Mouse (Mus musculus): Measurements from ENCODE around the gene Ssh2. TPM values are rescaled to one million over a fixed set of nuclear protein-coding genes. Genes with fewer than 3 reads are reported as not detected.

Gene Ssh2
- total RNA-seq (2015; ENCODE audit: low replicate concordance) = 10.8 and 16.7 TPM in 2 replicates
- 10.9 and 20.6 TPM in 2 replicates for total RNA-seq (2017; ENCODE audit: low replicate concordance)

DNA sequence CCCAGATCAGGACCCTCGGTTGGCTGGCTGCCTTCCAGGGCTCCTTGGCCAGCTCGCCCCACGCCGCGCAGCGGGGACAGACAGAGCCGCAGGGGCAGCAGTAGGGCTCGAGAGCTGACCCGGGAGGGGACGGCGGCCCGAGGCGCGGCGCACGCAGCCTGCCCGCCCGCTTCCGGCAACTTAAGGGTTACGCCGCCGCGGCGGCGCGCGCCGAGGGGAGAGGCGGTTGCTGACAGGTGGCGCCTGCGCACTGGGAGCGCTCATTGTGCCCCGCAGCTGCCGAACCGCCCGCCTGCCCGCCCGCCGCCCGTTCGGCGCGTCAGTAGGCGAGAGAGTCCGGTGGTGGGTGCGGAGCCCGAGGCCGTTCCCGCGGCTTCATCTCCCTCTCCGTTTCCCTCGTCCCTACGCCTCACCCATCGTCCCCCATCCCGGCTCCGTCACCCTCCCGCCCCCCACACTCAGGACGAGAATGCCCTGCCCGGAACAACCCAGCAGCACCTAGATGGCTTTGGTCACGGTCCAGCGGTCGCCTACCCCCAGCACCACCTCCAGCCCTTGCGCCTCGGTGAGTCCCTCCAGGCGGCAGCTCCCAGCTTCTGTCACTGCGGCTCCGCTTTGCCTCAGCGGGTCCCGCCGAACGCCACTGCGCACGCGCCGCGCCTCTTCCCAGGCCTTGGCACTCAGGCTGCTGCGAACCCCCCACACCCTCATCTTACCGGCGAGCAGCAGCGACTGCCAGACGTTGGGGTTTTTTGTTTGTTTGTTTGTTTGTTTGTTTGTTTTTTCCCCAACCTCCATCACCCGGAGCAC is at the start of gene Ssh2:
Gene Ssh2, plus strand, starts transcription at position 337 of the 810 bp plus-strand sequence.
- peak; percentile 88 for ATAC-seq (replicated peaks; ENCODE audit: low FRiP score, poor library complexity, severe bottlenecking)

DNA sequence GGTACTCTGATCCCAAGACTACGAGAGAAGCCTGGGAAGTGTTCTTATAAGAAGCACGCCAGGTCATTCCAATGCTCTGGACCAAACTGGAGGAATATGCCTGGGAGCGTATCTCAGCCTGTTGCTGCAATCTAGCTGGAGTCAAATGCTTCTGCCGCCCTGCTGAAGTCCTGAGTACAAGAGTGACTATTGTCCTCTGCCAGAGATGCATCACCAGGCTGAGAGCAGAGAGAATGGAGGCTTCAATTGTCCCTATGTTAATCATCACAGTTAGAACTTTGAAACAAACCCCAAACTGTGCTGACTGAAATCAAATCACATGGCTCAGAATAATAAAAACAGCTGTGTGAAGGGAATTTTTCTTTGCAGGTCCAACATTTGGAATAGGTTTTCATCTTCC is 42.4 kb upstream of the Ssh2 start:
- ATAC-seq (replicated peaks; ENCODE audit: low FRiP score, poor library complexity, severe bottlenecking) = no peak

DNA sequence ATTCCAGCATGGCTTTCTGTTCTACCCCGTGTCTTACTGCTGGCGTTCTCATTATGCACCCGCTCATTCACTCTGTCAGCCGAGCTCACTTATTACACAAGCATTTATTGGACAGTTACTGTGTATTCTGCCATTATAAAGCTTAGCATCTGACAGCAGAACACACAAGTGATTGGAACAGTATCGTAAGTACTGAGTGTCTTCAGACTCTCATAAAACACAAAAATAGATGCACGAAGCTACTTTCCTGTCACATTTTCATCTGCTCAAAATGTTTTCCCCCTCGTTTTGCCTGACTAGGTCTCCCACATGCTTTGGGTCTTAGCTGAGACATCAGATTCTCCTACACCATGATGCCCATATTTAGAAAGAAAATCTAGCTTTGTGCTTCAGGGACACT is 41.6 kb upstream of the Ssh2 start:
- ATAC-seq (replicated peaks; ENCODE audit: low FRiP score, poor library complexity, severe bottlenecking) = no peak

- no peak for ATAC-seq (replicated peaks; ENCODE audit: low FRiP score, poor library complexity, severe bottlenecking)
Observed at GRCm38 (mm10) chr11:77179771-77180170, 36.3 kb upstream of the Ssh2 start.

DNA sequence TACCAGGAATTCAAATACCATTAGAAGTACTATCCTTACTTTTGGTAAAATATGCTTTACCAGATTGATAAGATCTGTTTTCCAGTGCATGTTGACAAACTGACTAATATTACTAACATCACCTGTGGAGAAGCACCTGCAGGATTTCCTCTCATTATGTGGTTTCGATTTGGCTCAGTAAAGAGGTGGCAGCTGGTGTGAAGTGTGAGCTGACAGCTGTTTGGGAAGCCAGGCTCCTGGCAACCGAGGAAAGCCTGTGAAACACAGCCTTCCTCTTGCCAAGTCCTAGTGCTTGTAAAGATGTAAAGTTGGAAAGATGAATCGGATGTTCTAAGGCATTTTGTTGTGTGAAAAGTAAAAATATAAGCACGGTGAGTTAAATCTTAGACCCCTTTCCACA is 35.2 kb upstream of the Ssh2 start:
- no peak for ATAC-seq (replicated peaks; ENCODE audit: low FRiP score, poor library complexity, severe bottlenecking)

DNA sequence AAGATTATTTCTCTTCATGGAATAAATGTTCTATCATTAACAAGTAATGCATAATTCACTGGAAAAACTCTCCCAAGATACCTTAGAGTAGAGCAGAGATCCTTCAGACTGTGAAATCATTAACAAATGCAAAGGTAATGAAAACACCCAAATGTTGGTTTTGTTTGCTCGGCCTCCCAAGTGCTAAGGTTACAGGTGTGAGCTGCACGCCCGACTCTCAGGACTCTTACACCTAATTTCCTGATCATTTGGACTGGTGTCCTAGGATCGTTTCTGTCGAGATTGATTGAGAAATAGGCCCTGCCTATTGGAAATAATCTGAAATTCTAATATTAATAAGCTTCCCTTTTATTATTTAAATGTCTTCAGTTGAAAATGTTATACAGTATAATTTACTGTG is 34.6 kb upstream of the Ssh2 start:
- no peak for ATAC-seq (replicated peaks; ENCODE audit: low FRiP score, poor library complexity, severe bottlenecking)

DNA sequence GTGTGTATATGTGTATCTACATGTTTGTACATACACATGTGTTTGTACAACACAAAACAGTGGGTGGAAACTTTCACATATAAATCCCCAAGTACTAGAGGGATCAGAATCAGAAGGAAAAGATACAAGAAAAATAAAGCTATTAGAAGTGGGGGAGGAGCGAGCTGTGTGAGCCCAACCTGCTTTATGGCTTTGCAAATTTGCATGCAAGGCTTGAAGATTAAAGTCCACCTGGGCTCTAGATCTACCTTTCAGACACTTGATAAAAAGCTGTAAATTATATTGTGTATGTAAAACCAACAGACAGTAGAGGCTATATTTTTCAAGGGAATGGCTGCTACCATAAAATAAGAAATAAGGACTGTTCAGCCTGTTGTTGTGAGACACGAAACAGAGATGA is 34.0 kb upstream of the Ssh2 start:
- ATAC-seq (replicated peaks; ENCODE audit: low FRiP score, poor library complexity, severe bottlenecking) = no peak

DNA sequence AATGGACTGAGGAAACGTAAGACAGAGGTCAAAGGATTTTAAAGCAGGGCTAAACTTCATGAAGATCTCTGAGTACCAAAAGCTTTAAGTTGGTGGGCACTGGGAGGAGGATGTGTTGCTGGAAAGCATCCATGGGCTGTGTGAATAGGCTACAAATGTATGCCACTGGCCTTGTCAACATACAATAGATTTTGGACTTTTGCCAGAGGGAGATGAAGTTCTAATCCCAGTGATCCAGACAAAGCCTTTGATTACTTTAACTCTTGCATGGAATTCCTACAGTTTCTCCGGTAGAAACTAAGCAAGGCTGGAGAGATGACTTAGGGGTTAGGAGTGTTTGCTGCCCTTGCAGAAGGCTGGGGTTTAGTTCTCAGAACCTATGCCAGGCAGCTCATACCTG is 33.5 kb upstream of the Ssh2 start:
- ATAC-seq (replicated peaks; ENCODE audit: low FRiP score, poor library complexity, severe bottlenecking) = no peak

GRCm38 (mm10) chr11:77184926-77185325 is 31.2 kb upstream of the Ssh2 start:
- no peak for ATAC-seq (replicated peaks; ENCODE audit: low FRiP score, poor library complexity, severe bottlenecking)

DNA sequence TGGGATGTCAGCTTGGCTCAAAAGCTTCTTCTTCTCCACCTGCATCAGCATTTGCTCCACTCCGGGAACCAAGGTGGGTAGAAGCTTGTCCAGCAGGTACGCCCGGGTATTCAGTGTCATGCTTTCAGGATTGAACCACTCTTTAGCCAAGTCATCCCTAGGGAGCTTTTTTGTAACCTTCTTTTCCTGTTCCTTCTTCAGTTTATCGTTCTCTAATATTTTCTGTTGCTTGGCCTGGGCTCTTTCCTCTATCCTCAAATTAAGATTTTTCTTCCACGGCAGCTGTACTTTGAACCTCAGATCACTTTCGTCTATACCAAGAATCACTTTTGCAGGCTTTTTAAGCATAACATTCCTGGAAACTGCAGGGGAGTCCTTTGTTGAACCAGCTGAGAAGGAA is 27.2 kb upstream of the Ssh2 start, which contains the start of gene Efcab5:
Gene Efcab5, minus strand, starts transcription at position 101 of the 400 bp plus-strand sequence.
- no peak for ATAC-seq (replicated peaks; ENCODE audit: low FRiP score, poor library complexity, severe bottlenecking)

- ATAC-seq (replicated peaks; ENCODE audit: low FRiP score, poor library complexity, severe bottlenecking) = no peak
Observed at GRCm38 (mm10) chr11:77193410-77193809, 22.7 kb upstream of the Ssh2 start.

- no peak for ATAC-seq (replicated peaks; ENCODE audit: low FRiP score, poor library complexity, severe bottlenecking)
Observed at GRCm38 (mm10) chr11:77193941-77194553, 22.0 kb upstream of the Ssh2 start.

DNA sequence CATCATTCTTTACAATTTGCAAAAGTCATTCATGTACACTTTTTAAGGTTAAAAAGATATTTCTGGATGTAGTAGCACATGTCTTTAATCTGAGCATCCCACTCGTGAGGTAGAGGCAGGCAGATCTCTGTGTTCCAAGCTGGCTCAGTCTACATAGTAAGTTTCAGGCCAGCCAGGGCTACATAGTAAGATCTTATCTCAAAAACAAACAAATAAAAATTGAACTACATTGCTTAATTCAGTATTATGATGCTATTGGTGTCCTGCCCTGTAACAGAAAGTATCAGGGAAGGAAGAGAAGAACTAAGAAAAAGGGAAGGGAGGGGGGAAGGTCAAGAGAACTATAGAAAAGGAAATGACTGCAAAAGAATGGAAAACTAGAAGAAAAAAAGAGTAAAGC is 21.3 kb upstream of the Ssh2 start:
- ATAC-seq (replicated peaks; ENCODE audit: low FRiP score, poor library complexity, severe bottlenecking) = no peak

GRCm38 (mm10) chr11:77195360-77196109 is 20.6 kb upstream of the Ssh2 start:
- ATAC-seq (replicated peaks; ENCODE audit: low FRiP score, poor library complexity, severe bottlenecking) = no peak

GRCm38 (mm10) chr11:77196181-77197143 is 19.6 kb upstream of the Ssh2 start:
- ATAC-seq (replicated peaks; ENCODE audit: low FRiP score, poor library complexity, severe bottlenecking) = no peak

GRCm38 (mm10) chr11:77199636-77200035 is 16.5 kb upstream of the Ssh2 start:
- ATAC-seq (replicated peaks; ENCODE audit: low FRiP score, poor library complexity, severe bottlenecking) = no peak

- ATAC-seq (replicated peaks; ENCODE audit: low FRiP score, poor library complexity, severe bottlenecking) = no peak
Observed at GRCm38 (mm10) chr11:77200703-77201102, 15.4 kb upstream of the Ssh2 start.

DNA sequence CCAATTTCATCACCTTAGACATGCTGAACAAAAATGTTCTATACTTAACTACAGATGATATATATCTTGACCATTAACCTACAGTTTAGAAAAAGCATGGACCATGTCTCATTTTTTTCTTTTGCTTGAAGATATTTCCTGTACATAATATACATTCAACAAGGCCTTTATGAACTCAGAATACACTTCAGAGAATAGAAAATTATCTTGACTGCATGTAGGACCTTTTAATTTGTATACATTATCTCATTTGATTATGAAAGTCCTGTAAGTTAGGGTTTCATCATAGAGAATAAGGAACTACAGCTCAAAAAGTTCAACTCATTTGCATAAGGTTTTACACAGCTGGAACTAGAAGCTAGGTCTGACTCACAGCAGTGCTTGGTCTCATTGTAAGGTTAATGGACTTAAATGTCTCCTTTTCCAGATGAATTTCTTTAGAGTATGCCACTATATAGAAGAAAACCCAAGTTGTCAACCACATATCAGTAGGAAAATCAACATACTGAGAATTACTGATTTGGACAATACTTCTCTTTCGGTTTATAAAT is 1.9 kb upstream of the Ssh2 start:
- ATAC-seq (replicated peaks; ENCODE audit: low FRiP score, poor library complexity, severe bottlenecking) = no peak

DNA sequence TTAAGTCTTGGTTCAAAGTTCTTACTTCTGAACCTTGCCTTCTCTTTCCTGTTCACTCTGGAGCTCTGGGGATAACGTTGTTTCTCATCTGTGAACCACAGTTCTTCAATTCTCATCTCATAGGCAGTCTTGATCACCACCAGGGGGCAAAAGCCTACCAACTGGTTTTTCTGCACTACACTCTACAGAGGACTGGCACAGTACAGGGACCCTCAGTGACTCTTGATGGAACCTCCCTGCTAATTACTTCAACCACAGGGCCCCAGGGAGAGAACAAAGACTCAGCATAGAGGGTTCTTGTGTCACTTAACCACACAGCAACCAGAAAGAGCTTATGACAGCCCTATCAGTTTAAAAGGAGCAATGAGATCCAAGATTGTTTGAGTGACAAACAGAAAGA is 1.3 kb upstream of the Ssh2 start:
- ATAC-seq (replicated peaks; ENCODE audit: low FRiP score, poor library complexity, severe bottlenecking) = peak; percentile 62; the same call in 1 of the 2 replicates

Measured in erythroblast, adult 5-6 weeks (primary cell).